Mouse (Mus musculus) CH12.LX (cell line): Measurements from ENCODE around the gene Gm20458.
A peak's percentile ranks its signal among the peaks of the same experiment; 100 is the strongest.

Source experiments
- BHLHE40 ChIP-seq: IDR thresholded peaks from 2 replicates; pipeline ENCODE4 v1.6.1; 2011; ENCODE audit warnings: mild to moderate bottlenecking, low read depth, low read length, improper control_type of control experiment
- CTCF ChIP-seq, 2 experiments: IDR thresholded peaks in 1 of 2; conservative IDR thresholded peaks in 1 of 2; 2 replicates each; pipeline ENCODE4 v1.5.1; 2011 to 2012; ENCODE audit warnings: low read depth in 2 of 2, low read length in 2 of 2, improper control_type of control experiment in 1 of 2, inconsistent platforms in 1 of 2, mild to moderate bottlenecking in 1 of 2, moderate library complexity in 1 of 2
- ELF1 ChIP-seq: IDR thresholded peaks from 2 replicates; pipeline ENCODE4 v1.6.1; 2014; ENCODE audit warnings: low read depth, mild to moderate bottlenecking, inconsistent platforms, low read length, improper control_type of control experiment
- EP300 ChIP-seq: IDR thresholded peaks from 2 replicates; pipeline ENCODE4 v1.6.1; 2011; ENCODE audit warnings: low read length, improper control_type of control experiment
- POLR2A ChIP-seq: IDR thresholded peaks from 2 replicates; pipeline ENCODE4 v1.6.1; 2011; ENCODE audit warnings: low read depth, mild to moderate bottlenecking, improper control_type of control experiment, low read length
- RAD21 ChIP-seq: IDR thresholded peaks from 2 replicates; pipeline ENCODE4 v1.6.1; 2011; ENCODE audit warnings: low read depth, mild to moderate bottlenecking, low read length, improper control_type of control experiment, moderate library complexity
- TBP ChIP-seq: conservative IDR thresholded peaks from 2 replicates; pipeline ENCODE4 v1.6.1; 2011; ENCODE audit warnings: low read depth, low read length, improper control_type of control experiment
- TCF12 ChIP-seq: IDR thresholded peaks from 2 replicates; pipeline ENCODE4 v1.6.1; 2014; ENCODE audit warnings: low read depth, mild to moderate bottlenecking, inconsistent platforms, low read length, improper control_type of control experiment
- UBTF ChIP-seq: IDR thresholded peaks from 2 replicates; pipeline ENCODE4 v1.6.1; 2012; ENCODE audit warnings: low read depth, mild to moderate bottlenecking, inconsistent platforms, low read length, improper control_type of control experiment, moderate library complexity

GRCm38 (mm10) chr2:164531169-164531568, 70.4 kb downstream of the Gm20458 start:
- TF ChIP-seq ELF1: 0 out of 2 replicates have a peak, but pooled peaks have one; percentile 12
- no peak for TF ChIP-seq TBP
- no peak for TF ChIP-seq POLR2A
- TF ChIP-seq CTCF (conservative IDR thresholded peaks at IDR 0.05 in 1 of 2, IDR thresholded peaks at IDR 0.05 in 1 of 2; ENCODE audit: low read depth in 2 of 2, low read length in 2 of 2): peak; percentile 93 to 97
- peak; percentile 86 for TF ChIP-seq RAD21
- no peak for TF ChIP-seq TCF12
- TF ChIP-seq UBTF: no peak
- no peak for TF ChIP-seq EP300
- no peak for TF ChIP-seq BHLHE40
